Mouse (Mus musculus): Measurements from ENCODE around the gene Sprr2f. TPM values are rescaled to one million over a fixed set of nuclear protein-coding genes. Genes with fewer than 3 reads are reported as not detected.

Gene Sprr2f
- polyA plus RNA-seq, 1 experiment from 2014 or later: not detected

Other genes starting within 250 kb of the Sprr2f start
- gene Prr9, start 241.2 kb upstream of the Sprr2f start, polyA plus RNA-seq (2015; fragmentation: Nextera tagmentation; extraction: Ambion mirVana): not detected in 2 replicates
- not detected in 2 replicates for gene Lelp1, start 222.4 kb upstream of the Sprr2f start, polyA plus RNA-seq (2015; fragmentation: Nextera tagmentation; extraction: Ambion mirVana)
- gene Sprr2a1, start 149.4 kb upstream of the Sprr2f start, polyA plus RNA-seq (2015; fragmentation: Nextera tagmentation; extraction: Ambion mirVana): not detected in 2 replicates
- not detected in 2 replicates for gene Sprr2a2, start 149.3 kb upstream of the Sprr2f start, polyA plus RNA-seq (2015; fragmentation: Nextera tagmentation; extraction: Ambion mirVana)
- gene Sprr2a3, start 79.8 kb upstream of the Sprr2f start, polyA plus RNA-seq (2015; fragmentation: Nextera tagmentation; extraction: Ambion mirVana): not detected in 2 replicates
- not detected in 2 replicates for gene Sprr2b, start 48.6 kb upstream of the Sprr2f start, polyA plus RNA-seq (2015; fragmentation: Nextera tagmentation; extraction: Ambion mirVana)
- gene Sprr2d, start 26.0 kb upstream of the Sprr2f start, polyA plus RNA-seq (2015; fragmentation: Nextera tagmentation; extraction: Ambion mirVana): not detected in 2 replicates
- gene Sprr2e, start 13.0 kb upstream of the Sprr2f start, polyA plus RNA-seq (2015; fragmentation: Nextera tagmentation; extraction: Ambion mirVana): not detected in 2 replicates
- not detected in 2 replicates for gene Sprr2h, start 20.5 kb downstream of the Sprr2f start, polyA plus RNA-seq (2015; fragmentation: Nextera tagmentation; extraction: Ambion mirVana)
- gene Sprr2i, start 42.8 kb downstream of the Sprr2f start, polyA plus RNA-seq (2015; fragmentation: Nextera tagmentation; extraction: Ambion mirVana): not detected in 2 replicates
- not detected in 2 replicates for gene Sprr2j-ps, start 52.9 kb downstream of the Sprr2f start, polyA plus RNA-seq (2015; fragmentation: Nextera tagmentation; extraction: Ambion mirVana)
- gene Gm9774, start 64.2 kb downstream of the Sprr2f start, polyA plus RNA-seq (2015; fragmentation: Nextera tagmentation; extraction: Ambion mirVana): 6.7 and 7.1 TPM in 2 replicates
- gene Sprr2k, start 67.4 kb downstream of the Sprr2f start, polyA plus RNA-seq (2015; fragmentation: Nextera tagmentation; extraction: Ambion mirVana): not detected in 2 replicates
- gene Sprr1b, start 73.6 kb downstream of the Sprr2f start, polyA plus RNA-seq (2015; fragmentation: Nextera tagmentation; extraction: Ambion mirVana): not detected in 2 replicates
- not detected in 2 replicates for gene Sprr3, start 93.5 kb downstream of the Sprr2f start, polyA plus RNA-seq (2015; fragmentation: Nextera tagmentation; extraction: Ambion mirVana)
- not detected in 2 replicates for gene Sprr1a, start 120.7 kb downstream of the Sprr2f start, polyA plus RNA-seq (2015; fragmentation: Nextera tagmentation; extraction: Ambion mirVana)
- not detected in 2 replicates for gene Sprr4, start 135.3 kb downstream of the Sprr2f start, polyA plus RNA-seq (2015; fragmentation: Nextera tagmentation; extraction: Ambion mirVana)
- not detected in 2 replicates for gene 2310046K23Rik, start 169.3 kb downstream of the Sprr2f start, polyA plus RNA-seq (2015; fragmentation: Nextera tagmentation; extraction: Ambion mirVana)
- gene Ivl, start 208.5 kb downstream of the Sprr2f start, polyA plus RNA-seq (2015; fragmentation: Nextera tagmentation; extraction: Ambion mirVana): not detected in 2 replicates
- gene Smcp, start 223.8 kb downstream of the Sprr2f start, polyA plus RNA-seq (2015; fragmentation: Nextera tagmentation; extraction: Ambion mirVana): not detected in 2 replicates
- gene 2210017I01Rik, start 242.3 kb downstream of the Sprr2f start, polyA plus RNA-seq (2015; fragmentation: Nextera tagmentation; extraction: Ambion mirVana): not detected in 2 replicates

Measured in forebrain, embryonic 15.5 days (tissue).